Mouse (Mus musculus) macrophage (primary cell): ENCODE data around the gene Ankrd34b. TPM values are rescaled to one million over a fixed set of nuclear protein-coding genes. Genes with fewer than 3 reads are reported as not detected.

Experiments
- H3K27ac ChIP-seq: fragments of 350-480 bp; formaldehyde crosslinking; 2 replicates; pipeline ENCODE4 v1.9.0; 2021
- H3K36me3 ChIP-seq: fragments of 350-480 bp; formaldehyde crosslinking; 2 replicates; pipeline ENCODE4 v1.9.0; 2021; ENCODE audit errors: inconsistent target
- H3K4me3 ChIP-seq: fragments of 350-480 bp; formaldehyde crosslinking; 2 replicates; pipeline ENCODE4 v1.9.0; 2021; ENCODE audit errors: inconsistent target
- H3K79me2 ChIP-seq: fragments of 350-480 bp; formaldehyde crosslinking; 2 replicates; pipeline ENCODE4 v1.9.0; 2021; ENCODE audit errors: inconsistent target
- WGBS: methylation state at CpG from one replicate; pipeline ENCODE4 v1.1.7; 2026; ENCODE audit warnings: inconsistent platforms; ENCODE audit not compliant: missing documents; 5-methylcytosine and 5-hydroxymethylcytosine counted together
- polyA plus RNA-seq: library from polyadenylated mRNA; stranded (reverse); fragments of 250-400 nt; gene quantifications from 3 replicates; pipeline ENCODE4 v1.2.4, GENCODE M21; 2018; ENCODE audit warnings: inconsistent platforms

Ankrd34b gene
- polyA plus RNA-seq, 1 experiment from 2014 or later, result not detected

DNA sequence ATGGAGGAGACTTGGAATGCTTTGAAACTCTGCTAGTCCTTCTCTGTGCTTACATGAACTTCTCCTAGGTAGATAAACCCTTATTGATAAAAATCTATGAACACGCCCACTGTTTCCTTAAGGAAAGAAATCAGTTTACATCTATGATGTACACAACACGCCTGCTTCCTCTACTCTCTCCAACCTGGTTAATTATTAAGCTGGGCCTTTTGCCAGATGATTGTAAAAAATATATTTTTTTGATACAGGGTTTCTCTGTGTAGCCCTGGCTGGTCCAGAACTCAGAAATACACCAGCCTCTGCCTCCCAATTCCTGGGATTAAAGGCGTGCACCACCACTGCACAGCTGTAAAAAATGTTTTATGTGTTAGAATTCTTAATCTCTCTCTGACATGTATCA, 39.0 kb downstream of the Ankrd34b start:
- Histone ChIP-seq H3K79me2 (no peaks in the 10 kb centered on the region), H3K4me3 (no peak overlapping the region), H3K27ac (no peak overlapping the region), H3K36me3 (peaks cover 34% of the 10 kb centered on the region; the same call in 1 of the 2 replicates)
- 90% methylated on average over 3 of the region's 3 CpGs for WGBS

DNA sequence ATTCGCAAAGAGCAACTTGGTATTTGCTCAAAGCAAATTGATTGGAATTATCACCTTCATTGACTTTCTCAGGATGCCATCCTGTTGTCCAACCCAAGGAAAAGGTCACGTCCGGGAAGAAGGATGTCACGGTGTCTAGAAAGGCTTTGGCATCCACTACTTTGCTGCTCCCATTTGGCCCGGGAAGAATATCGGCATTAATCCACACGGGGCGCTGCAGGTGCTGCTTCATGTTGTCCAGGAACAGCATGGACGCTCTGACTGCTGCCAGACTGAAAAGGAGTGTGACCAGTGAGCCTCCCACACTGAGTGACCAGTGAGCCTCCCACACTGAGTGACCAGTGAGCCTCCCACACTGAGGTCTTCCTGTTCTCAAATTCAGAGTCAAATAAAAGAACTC, 42.2 kb downstream of the Ankrd34b start:
- 94% methylated on average over 9 of the region's 9 CpGs for WGBS
- peaks cover 34% of the 10 kb centered on the region; the same call in 1 of the 2 replicates for H3K36me3 ChIP-seq
- no peaks in the 10 kb centered on the region for H3K79me2 ChIP-seq
- no peak overlapping the region for H3K4me3 ChIP-seq
- H3K27ac ChIP-seq, result no peak overlapping the region

DNA sequence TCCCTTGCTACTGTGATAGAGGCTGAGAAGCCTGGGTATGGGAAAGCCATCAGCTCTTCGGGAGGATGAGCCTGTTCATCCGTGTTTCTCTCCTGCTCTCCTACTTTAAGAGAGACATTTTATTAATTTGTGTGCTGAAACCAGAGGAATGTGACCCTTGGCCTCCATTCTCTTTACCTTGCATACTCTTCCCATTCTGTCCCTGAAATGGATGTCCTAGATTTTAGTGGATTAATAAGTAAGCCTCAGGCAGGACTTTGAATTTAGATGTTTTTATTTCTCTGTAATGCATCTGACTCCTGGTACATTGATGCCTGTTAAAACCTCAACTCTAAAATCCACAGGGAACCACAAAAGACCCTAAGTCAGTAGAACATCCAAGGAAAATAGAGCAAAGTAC, 43.7 kb downstream of the Ankrd34b start:
- H3K36me3 ChIP-seq, result peaks cover 31% of the 10 kb centered on the region; the same call in 1 of the 2 replicates
- WGBS, result 100% methylated on average over 2 of the region's 2 CpGs
- H3K4me3 ChIP-seq, result no peak overlapping the region
- H3K27ac ChIP-seq, result no peak overlapping the region
- H3K79me2 ChIP-seq, result no peaks in the 10 kb centered on the region

DNA sequence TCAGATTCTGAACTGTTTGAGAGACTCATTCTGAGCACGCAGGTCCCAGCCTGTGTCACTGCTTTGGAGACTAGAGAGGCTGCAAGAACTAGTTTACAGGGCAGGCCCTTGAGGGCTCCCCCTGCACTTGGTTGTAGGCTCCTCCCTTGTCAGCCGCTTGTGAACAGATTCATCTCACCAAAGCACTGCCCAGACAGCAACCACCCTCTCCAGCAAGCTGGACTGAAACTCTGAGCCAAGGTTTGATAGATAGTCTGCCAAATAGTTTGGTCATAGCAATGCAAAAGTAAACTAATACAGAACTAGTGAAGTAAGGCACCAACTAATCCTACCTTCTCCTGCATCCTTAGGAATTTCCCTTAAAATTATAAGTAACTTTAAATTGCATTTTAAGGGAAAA, 44.5 kb downstream of the Ankrd34b start:
- peaks cover 31% of the 10 kb centered on the region; the same call in 1 of the 2 replicates for H3K36me3 ChIP-seq
- no peaks in the 10 kb centered on the region for H3K79me2 ChIP-seq
- H3K27ac ChIP-seq, result no peak overlapping the region
- WGBS, result 95% methylated on average over 2 of the region's 2 CpGs
- H3K4me3 ChIP-seq, result no peak overlapping the region

DNA sequence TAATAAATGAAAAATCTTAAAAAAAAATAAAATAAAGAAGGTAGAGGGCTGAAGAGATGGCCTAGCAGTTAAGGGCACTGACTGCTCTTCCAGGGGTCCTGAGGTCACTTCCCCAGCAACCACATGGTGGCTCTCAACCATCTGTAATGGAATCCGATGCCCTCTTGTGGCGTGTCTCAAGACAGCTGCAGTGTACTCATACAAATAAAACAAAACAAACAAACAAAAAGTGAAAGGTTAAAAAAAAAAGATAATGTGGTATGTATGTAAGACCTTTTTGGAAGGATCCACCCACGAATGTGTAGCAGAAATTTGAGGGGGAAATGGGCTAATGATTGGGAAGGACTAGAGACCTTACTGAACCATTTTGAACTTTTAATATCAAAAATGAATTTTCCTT, 57.7 kb downstream of the Ankrd34b start:
- no peaks in the 10 kb centered on the region for H3K36me3 ChIP-seq
- 5% methylated on average over 3 of the region's 3 CpGs for WGBS
- peak overlapping the region; percentile 61 for H3K4me3 ChIP-seq
- H3K79me2 ChIP-seq, result no peaks in the 10 kb centered on the region
- H3K27ac ChIP-seq, result no peak overlapping the region

DNA sequence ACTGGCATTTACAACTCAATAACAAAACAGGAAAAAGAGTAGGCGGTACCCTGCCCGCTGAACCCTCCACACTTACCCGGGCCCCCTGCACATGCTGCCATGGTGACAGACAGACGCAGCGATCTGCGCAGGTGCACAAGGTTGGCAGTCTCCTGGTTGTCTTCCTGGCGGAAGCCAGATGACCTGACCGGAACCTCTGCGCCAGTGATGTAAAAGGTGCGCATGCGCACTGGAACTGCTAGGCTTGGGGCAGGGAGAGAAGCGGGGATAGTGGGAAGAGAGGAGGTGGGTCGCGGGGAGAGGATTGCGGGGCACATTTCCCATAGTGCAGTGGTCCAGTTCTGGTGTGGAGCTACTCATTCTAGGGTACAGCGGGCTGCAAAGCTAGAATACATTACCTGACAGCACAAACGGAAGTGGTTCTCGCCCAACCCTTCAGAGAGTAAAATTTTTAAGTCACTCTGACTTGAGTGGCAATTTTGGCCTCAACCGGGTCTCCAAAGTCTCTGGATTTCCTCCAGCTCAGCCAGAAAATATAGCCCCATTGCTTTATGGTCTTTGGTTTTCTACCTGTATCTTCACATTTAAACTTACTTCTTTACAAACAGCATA, 58.3 kb downstream of the Ankrd34b start, which contains the start of gene Fam151b:
Fam151b (minus strand) TSS at position 164 of the 612 bp plus-strand sequence.
- H3K27ac ChIP-seq, result no peak within 1 kb of the TSS
- WGBS, result 3% methylated on average over 19 of the region's 19 CpGs
- no peaks in the 10 kb centered on the region for H3K79me2 ChIP-seq
- H3K36me3 ChIP-seq, result no peaks in the 10 kb centered on the region
- H3K4me3 ChIP-seq, result peak within 1 kb of the TSS; percentile 61

DNA sequence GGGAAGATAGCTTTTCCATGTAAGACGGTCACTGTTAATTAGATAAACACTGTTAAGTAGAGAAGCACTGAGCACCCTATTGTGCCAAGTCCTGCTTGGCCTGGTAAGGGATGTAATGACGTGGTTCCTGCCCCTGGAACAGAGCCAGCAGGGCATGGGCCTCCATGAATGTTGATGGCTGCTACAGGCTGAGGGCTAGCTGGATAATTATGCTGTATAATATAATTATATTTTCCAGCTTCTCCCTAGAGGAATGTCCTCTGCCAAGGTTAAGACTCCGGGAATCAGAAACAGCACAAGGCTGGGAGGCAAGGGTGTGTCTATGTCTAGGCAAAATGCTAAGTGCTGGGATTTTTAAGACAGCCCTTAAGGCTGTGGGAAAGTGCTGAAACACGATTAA, 65.1 kb downstream of the Ankrd34b start:
- Histone ChIP-seq H3K36me3 (peaks cover 45% of the 10 kb centered on the region), H3K4me3 (no peak overlapping the region), H3K79me2 (no peaks in the 10 kb centered on the region), H3K27ac (no peak overlapping the region)
- 92% methylated on average over 4 of the region's 4 CpGs for WGBS

Other genes with a start within 250 kb of the Ankrd34b start
- gene Gm20379, start 119.9 kb upstream of the Ankrd34b start, polyA plus RNA-seq, result not detected in 3 replicates
- gene Dhfr, start 71.2 kb upstream of the Ankrd34b start, polyA plus RNA-seq, result 0.89 to 9.2 TPM (median 3.4 TPM) in 3 replicates
- 5.7 to 8.1 TPM (median 7.4 TPM) in 3 replicates for gene Msh3, start 70.9 kb upstream of the Ankrd34b start, polyA plus RNA-seq
- 6.2 to 7.4 TPM (median 6.4 TPM) in 3 replicates for gene Fam151b, start 58.1 kb downstream of the Ankrd34b start, polyA plus RNA-seq
- 13.9 to 17.0 TPM (median 15.7 TPM) in 3 replicates for gene Zfyve16, start 105.0 kb downstream of the Ankrd34b start, polyA plus RNA-seq
- gene Spz1, start 150.3 kb downstream of the Ankrd34b start, polyA plus RNA-seq, result not detected in 3 replicates
- gene Serinc5, start 185.2 kb downstream of the Ankrd34b start, polyA plus RNA-seq, result 3.1 to 9.9 TPM (median 5.8 TPM) in 3 replicates